Mouse (Mus musculus): ENCODE data around the gene Slc10a3.

GRCm38 (mm10) chrX:74372888-74373549 is at the start of gene Slc10a3, which contains the start of gene Ubl4a:
- TF ChIP-seq POLR2A (IDR thresholded peaks at IDR 0.05; ENCODE audit: control insufficient read depth, extremely low read depth, insufficient read depth, low read length, poor library complexity) (0 out of 2 replicates have a peak, but pooled peaks have one; percentile 33), CTCF (IDR thresholded peaks at IDR 0.05; ENCODE audit: borderline replicate concordance, control insufficient read depth, extremely low read depth, insufficient read depth, low read length, poor library complexity) (no peak)
